Mouse (Mus musculus): ENCODE data around the gene Diaph3. TPM values are rescaled to one million over a fixed set of nuclear protein-coding genes. Genes with fewer than 3 reads are reported as not detected.

Gene Diaph3
- polyA plus RNA-seq, 1 experiment from 2014 or later = 14.0 TPM

- 95% methylated on average over 4 of the region's 4 CpGs for WGBS
- H3K4me1 ChIP-seq = no peaks in the 10 kb centered on the region
- no peaks in the 10 kb centered on the region for H3K27me3 ChIP-seq (ENCODE audit: poor library complexity, severe bottlenecking)
- H3K36me3 ChIP-seq (replicated peaks) = peaks cover 12% of the 10 kb centered on the region
- no peak overlapping the region for H3K27ac ChIP-seq
- DNase-seq (ENCODE audit: extremely low spot score, low spot score) = no peak
- no peak overlapping the region for H3K4me3 ChIP-seq
- H3K9me3 ChIP-seq = peaks cover 7% of the 10 kb centered on the region
Measured at GRCm38 (mm10) chr14:87064281-87064680, 76.8 kb downstream of the Diaph3 start.

DNA sequence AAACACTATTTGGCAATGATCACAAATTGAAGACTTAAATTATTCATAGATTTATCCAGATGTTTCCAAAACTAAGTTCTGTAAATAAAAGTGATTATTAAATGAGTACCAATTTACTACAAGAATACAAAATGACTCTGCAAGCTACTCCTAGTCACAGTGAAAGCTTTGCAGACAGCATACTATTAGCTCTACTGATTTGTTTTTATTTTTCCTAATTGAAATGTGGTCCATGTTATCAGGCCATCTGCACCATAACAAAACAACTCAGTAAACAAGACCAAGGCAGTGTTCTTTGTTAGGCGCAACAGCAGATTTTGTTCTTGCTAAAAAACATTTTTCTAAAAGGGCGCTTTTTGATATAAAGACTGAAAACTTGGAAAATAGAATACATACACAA lies 84.9 kb downstream of the Diaph3 start:
- DNase-seq (ENCODE audit: extremely low spot score, low spot score) = no peak
- WGBS = 96% methylated on average over 2 of the region's 2 CpGs
- Histone ChIP-seq H3K36me3 (replicated peaks) (peaks cover 10% of the 10 kb centered on the region), H3K4me1 (no peaks in the 10 kb centered on the region), H3K27ac (no peak overlapping the region), H3K9me3 (peaks cover 17% of the 10 kb centered on the region), H3K27me3 (ENCODE audit: poor library complexity, severe bottlenecking) (no peaks in the 10 kb centered on the region), H3K4me3 (no peak overlapping the region)

- no peak for DNase-seq (ENCODE audit: extremely low spot score, low spot score)
- no peak overlapping the region for H3K27ac ChIP-seq
- no peak overlapping the region for H3K4me3 ChIP-seq
- H3K4me1 ChIP-seq = no peaks in the 10 kb centered on the region
- 75% methylated on average over 5 of the region's 5 CpGs for WGBS
- H3K36me3 ChIP-seq (replicated peaks) = peaks cover 10% of the 10 kb centered on the region
- H3K27me3 ChIP-seq (ENCODE audit: poor library complexity, severe bottlenecking) = no peaks in the 10 kb centered on the region
- H3K9me3 ChIP-seq = peaks cover 17% of the 10 kb centered on the region
Measured at GRCm38 (mm10) chr14:87051187-87051586, 89.8 kb downstream of the Diaph3 start.

GRCm38 (mm10) chr14:87044401-87044806 lies 96.6 kb downstream of the Diaph3 start:
- Histone ChIP-seq H3K9me3 (no peaks in the 10 kb centered on the region; the same call in 1 of the 2 replicates), H3K27me3 (ENCODE audit: poor library complexity, severe bottlenecking) (no peaks in the 10 kb centered on the region), H3K4me1 (no peaks in the 10 kb centered on the region), H3K4me3 (no peak overlapping the region), H3K27ac (no peak overlapping the region), H3K36me3 (replicated peaks) (0 out of 2 replicates have a peak, but pooled peaks cover 3% of the 10 kb centered on the region)
- no peak for DNase-seq (ENCODE audit: extremely low spot score, low spot score)
- 64% methylated on average over 5 of the region's 5 CpGs for WGBS

DNA sequence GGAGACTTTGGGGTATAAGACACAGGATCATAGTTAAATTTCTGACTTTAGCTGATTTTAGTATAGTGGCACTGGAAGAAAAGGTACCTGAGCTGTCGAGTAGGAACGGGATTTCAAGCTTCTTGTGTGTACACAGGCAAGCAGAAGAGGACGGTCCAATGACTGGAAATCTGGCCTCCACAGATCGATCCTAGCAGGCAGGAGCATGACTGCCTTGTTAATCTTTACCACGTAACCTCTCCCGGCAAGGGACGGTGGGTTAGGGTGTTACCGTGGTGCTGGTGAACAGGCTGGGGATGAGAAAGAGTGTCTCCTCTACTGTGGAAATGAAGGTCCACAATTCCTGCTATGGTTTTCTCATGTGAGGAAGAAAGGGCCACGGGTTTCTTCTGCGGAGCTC lies 120.8 kb downstream of the Diaph3 start:
- no peaks in the 10 kb centered on the region for H3K9me3 ChIP-seq
- no peaks in the 10 kb centered on the region for H3K4me1 ChIP-seq
- 96% methylated on average over 10 of the region's 10 CpGs for WGBS
- no peak overlapping the region for H3K27ac ChIP-seq
- H3K27me3 ChIP-seq (ENCODE audit: poor library complexity, severe bottlenecking) = no peaks in the 10 kb centered on the region
- no peak for DNase-seq (ENCODE audit: extremely low spot score, low spot score)
- no peak overlapping the region for H3K4me3 ChIP-seq
- no peaks in the 10 kb centered on the region for H3K36me3 ChIP-seq (replicated peaks)

DNA sequence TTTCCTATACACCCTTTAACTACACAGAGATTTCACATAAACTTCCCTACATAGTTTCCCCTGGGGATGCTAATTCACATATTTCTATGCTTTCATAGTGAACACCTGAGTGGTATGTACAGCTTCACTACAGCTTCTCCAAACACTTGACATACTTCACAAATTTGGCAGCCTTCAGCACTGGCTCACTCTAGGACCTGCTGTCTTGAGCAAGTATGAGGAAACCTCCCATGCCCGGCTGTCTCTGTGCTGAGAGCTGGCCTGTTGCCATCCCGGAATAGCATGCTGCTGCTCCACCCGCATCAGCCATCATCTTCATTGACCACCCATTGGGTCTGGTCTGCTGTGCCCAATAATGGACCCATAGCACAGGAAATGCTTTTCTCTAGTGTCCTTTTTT lies 121.3 kb downstream of the Diaph3 start:
- H3K4me3 ChIP-seq = no peak overlapping the region
- H3K27ac ChIP-seq = no peak overlapping the region
- no peaks in the 10 kb centered on the region for H3K9me3 ChIP-seq
- 96% methylated on average over 3 of the region's 3 CpGs for WGBS
- H3K4me1 ChIP-seq = no peaks in the 10 kb centered on the region
- DNase-seq (ENCODE audit: extremely low spot score, low spot score) = no peak
- H3K36me3 ChIP-seq (replicated peaks) = no peaks in the 10 kb centered on the region
- H3K27me3 ChIP-seq (ENCODE audit: poor library complexity, severe bottlenecking) = no peaks in the 10 kb centered on the region

GRCm38 (mm10) chr14:86997318-86997717 lies 143.7 kb downstream of the Diaph3 start:
- Histone ChIP-seq H3K4me3 (no peak overlapping the region), H3K36me3 (replicated peaks) (peaks cover 15% of the 10 kb centered on the region; the same call in 1 of the 2 replicates), H3K27me3 (ENCODE audit: poor library complexity, severe bottlenecking) (no peaks in the 10 kb centered on the region), H3K9me3 (no peaks in the 10 kb centered on the region), H3K27ac (no peak overlapping the region), H3K4me1 (no peaks in the 10 kb centered on the region)
- no peak for DNase-seq (ENCODE audit: extremely low spot score, low spot score)
- WGBS = 68% methylated on average over 4 of the region's 4 CpGs

- Histone ChIP-seq H3K4me1 (peaks cover 12% of the 10 kb centered on the region), H3K36me3 (replicated peaks) (peaks cover 5% of the 10 kb centered on the region), H3K4me3 (no peak overlapping the region), H3K9me3 (no peaks in the 10 kb centered on the region), H3K27me3 (ENCODE audit: poor library complexity, severe bottlenecking) (no peaks in the 10 kb centered on the region), H3K27ac (no peak overlapping the region)
- WGBS = 26% methylated on average over 1 of the region's 1 CpGs
- no peak for DNase-seq (ENCODE audit: extremely low spot score, low spot score)
Measured at GRCm38 (mm10) chr14:86951169-86951568, 189.9 kb downstream of the Diaph3 start.

GRCm38 (mm10) chr14:86937953-86938352 lies 203.1 kb downstream of the Diaph3 start:
- no peaks in the 10 kb centered on the region for H3K27me3 ChIP-seq (ENCODE audit: poor library complexity, severe bottlenecking)
- no peak for DNase-seq (ENCODE audit: extremely low spot score, low spot score)
- no peaks in the 10 kb centered on the region for H3K9me3 ChIP-seq
- H3K36me3 ChIP-seq (replicated peaks) = no peaks in the 10 kb centered on the region
- 92% methylated on average over 2 of the region's 2 CpGs for WGBS
- no peak overlapping the region for H3K4me3 ChIP-seq
- H3K4me1 ChIP-seq = no peaks in the 10 kb centered on the region
- H3K27ac ChIP-seq = no peak overlapping the region

- Histone ChIP-seq H3K27ac (no peak overlapping the region), H3K4me1 (no peaks in the 10 kb centered on the region), H3K27me3 (ENCODE audit: poor library complexity, severe bottlenecking) (no peaks in the 10 kb centered on the region), H3K36me3 (replicated peaks) (no peaks in the 10 kb centered on the region), H3K4me3 (no peak overlapping the region), H3K9me3 (no peaks in the 10 kb centered on the region)
- no peak for DNase-seq (ENCODE audit: extremely low spot score, low spot score)
- WGBS = 75% methylated on average over 3 of the region's 3 CpGs
Measured at GRCm38 (mm10) chr14:86936424-86936823, 204.6 kb downstream of the Diaph3 start.

GRCm38 (mm10) chr14:86930763-86931162 lies 210.3 kb downstream of the Diaph3 start:
- Histone ChIP-seq H3K27me3 (ENCODE audit: poor library complexity, severe bottlenecking) (no peaks in the 10 kb centered on the region), H3K36me3 (replicated peaks) (no peaks in the 10 kb centered on the region), H3K9me3 (no peaks in the 10 kb centered on the region), H3K4me3 (no peak overlapping the region), H3K27ac (no peak overlapping the region), H3K4me1 (peaks cover 14% of the 10 kb centered on the region)
- WGBS = 88% methylated on average over 4 of the region's 4 CpGs
- DNase-seq (ENCODE audit: extremely low spot score, low spot score) = no peak

GRCm38 (mm10) chr14:86926827-86927226 lies 214.2 kb downstream of the Diaph3 start:
- H3K4me1 ChIP-seq = peaks cover 14% of the 10 kb centered on the region
- H3K4me3 ChIP-seq = no peak overlapping the region
- H3K9me3 ChIP-seq = no peaks in the 10 kb centered on the region
- H3K36me3 ChIP-seq (replicated peaks) = no peaks in the 10 kb centered on the region
- no peak for DNase-seq (ENCODE audit: extremely low spot score, low spot score)
- no peaks in the 10 kb centered on the region for H3K27me3 ChIP-seq (ENCODE audit: poor library complexity, severe bottlenecking)
- H3K27ac ChIP-seq = no peak overlapping the region
- 44% methylated on average over 7 of the region's 7 CpGs for WGBS

- Histone ChIP-seq H3K9me3 (peaks cover under 1% of the 10 kb centered on the region; the same call in 1 of the 2 replicates), H3K36me3 (replicated peaks) (peaks cover 18% of the 10 kb centered on the region; the same call in 1 of the 2 replicates), H3K4me3 (no peak overlapping the region), H3K4me1 (no peaks in the 10 kb centered on the region), H3K27ac (no peak overlapping the region), H3K27me3 (ENCODE audit: poor library complexity, severe bottlenecking) (no peaks in the 10 kb centered on the region)
- DNase-seq (ENCODE audit: extremely low spot score, low spot score) = no peak
Measured at GRCm38 (mm10) chr14:86898898-86899297, 242.1 kb downstream of the Diaph3 start.

Measured in forebrain, embryonic 10.5 days (tissue).